ENCODE assay signal across 28 mouse cellular contexts in genomic region chr2:168579109-168579508, GRCm38 (mm10). TPM values are rescaled to one million over a fixed set of nuclear protein-coding genes. Genes with fewer than 3 reads are reported as not detected.
A peak's percentile ranks its signal among the peaks of the same experiment; 100 is the strongest.
DNase-seq lines count a peak whose midpoint lies in the region; ATAC-seq lines count a peak whose summit lies in the region.
"Had no signal": no experiment of that assay in that cellular context is flagged by ENCODE, and none has a peak within 500 bp of the region (broad histone marks: within the 10 kb centered on the region; RNA-seq: fewer than 3 reads in every experiment).

No protein-coding gene starts in this region.

- ATAC-seq in heart, embryonic 15.5 days (replicated peaks; ENCODE audit: insufficient number of reproducible peaks, insufficient read depth, low FRiP score, low read depth) = no peak
- ATAC-seq in megakaryocyte, adult 5-6 weeks (ENCODE audit: poor library complexity, severe bottlenecking) = peak; percentile 59
- ATAC-seq in frontal cortex, adult (ENCODE audit: low TSS enrichment) = no peak
- ATAC-seq: forebrain, postnatal 0 days; intestine, postnatal 0 days; liver, postnatal 0 days; midbrain, embryonic 15.5 days; Patski had no signal

- no peak overlapping the region for H3K4me3 ChIP-seq in heart, embryonic 15.5 days
- no peak overlapping the region for H3K4me3 ChIP-seq in embryonic facial prominence, embryonic 10.5 days
- H3K4me3 ChIP-seq: erythroblast, embryonic 14.5 days; forebrain, embryonic 12.5 days; midbrain, embryonic 15.5 days had no signal

- H3K9me3 ChIP-seq in heart, embryonic 15.5 days (replicated peaks) = no peaks in the 10 kb centered on the region
- H3K9me3 ChIP-seq in embryonic facial prominence, embryonic 10.5 days = no peaks in the 10 kb centered on the region
- H3K9me3 ChIP-seq: forebrain, embryonic 12.5 days; midbrain, embryonic 15.5 days had no signal

- 68% methylated on average over 3 of the region's 3 CpGs for WGBS in heart, embryonic 15.5 days
- 83% methylated on average over 3 of the region's 3 CpGs for WGBS in embryonic facial prominence, embryonic 10.5 days

- H3K36me3 ChIP-seq in heart, embryonic 15.5 days = no peaks in the 10 kb centered on the region
- H3K36me3 ChIP-seq in embryonic facial prominence, embryonic 10.5 days (replicated peaks) = no peaks in the 10 kb centered on the region
- H3K36me3 ChIP-seq: forebrain, embryonic 12.5 days; midbrain, embryonic 15.5 days had no signal

- intact Hi-C loops in heart, postnatal 25 days (cut with DNase I) = no loop called here

- H3K9ac ChIP-seq in heart, embryonic 15.5 days = no peak overlapping the region
- H3K9ac ChIP-seq: forebrain, embryonic 12.5 days; forebrain, postnatal 0 days; hindbrain, embryonic 14.5 days; liver, postnatal 0 days; midbrain, embryonic 15.5 days had no signal

- 0 out of 2 replicates have a peak overlapping the region, but pooled peaks have one; percentile 3 for H3K27ac ChIP-seq in heart, embryonic 15.5 days
- H3K27ac ChIP-seq in embryonic facial prominence, embryonic 10.5 days (replicated peaks) = peak overlapping the region; percentile 40; the same call in 1 of the 2 replicates
- H3K27ac ChIP-seq: hindbrain, embryonic 14.5 days; midbrain, embryonic 15.5 days had no signal

- H3K27me3 ChIP-seq in heart, embryonic 15.5 days = no peaks in the 10 kb centered on the region
- peaks cover 24% of the 10 kb centered on the region for H3K27me3 ChIP-seq in embryonic facial prominence, embryonic 10.5 days (replicated peaks; ENCODE audit: low read depth, poor library complexity, severe bottlenecking)
- H3K27me3 ChIP-seq: Patski had no signal

- H3K4me2 ChIP-seq in heart, embryonic 15.5 days = no peak overlapping the region
- H3K4me2 ChIP-seq: forebrain, embryonic 12.5 days; heart, embryonic 11.5 days; hindbrain, embryonic 14.5 days; midbrain, embryonic 15.5 days had no signal

- peak; percentile 95 for DNase-seq in heart, adult 11 months
- no peak for DNase-seq in heart, adult 9 months (ENCODE audit: low spot score in 2 of 2)
- DNase-seq in heart, postnatal 25 days (ENCODE audit: low spot score) = no peak
- DNase-seq in embryonic facial prominence, embryonic 10.5 days (ENCODE audit: low spot score) = no peak
- DNase-seq in right cerebral cortex, postnatal 25 days = no peak
- DNase-seq: adrenal gland, postnatal 10 days; cerebellum, adult 11-12 months; cerebellum, adult 9-11 months; forebrain, postnatal 0 days; gastrocnemius, postnatal 25 days; kidney, adult 9 months; kidney, postnatal 10 days; layer of hippocampus, adult 9-11 months; liver, postnatal 0 days; lung, postnatal 36 days; spleen, adult 18-20 months; thymus, postnatal 4 days had no signal

- peaks cover 79% of the 10 kb centered on the region for H3K4me1 ChIP-seq in heart, embryonic 15.5 days (replicated peaks)
- peaks cover 72% of the 10 kb centered on the region for H3K4me1 ChIP-seq in embryonic facial prominence, embryonic 10.5 days

RNA-seq across cellular contexts. Expression of gene Nfatc2, which starts 22.3 kb away (rescaled TPM):
- polyA plus RNA-seq in heart, embryonic 15.5 days (2015; fragmentation: Nextera tagmentation; extraction: Ambion mirVana) = 9.7 and 10.5 TPM in 2 replicates
- 10 to 100 TPM; 16.7 to 20.8 TPM for total RNA-seq in heart, postnatal 25 days (2021)
- polyA plus RNA-seq in embryonic facial prominence, embryonic 10.5 days (2016; fragmentation: Nextera tagmentation; extraction: Ambion mirVana) = 0.45 and 0.66 TPM in 2 replicates
- total RNA-seq in megakaryocyte, adult 5-6 weeks (2015) = 12.9 and 14.1 TPM in 2 replicates
- 3.2 and 6.4 TPM in 2 replicates for total RNA-seq in megakaryocyte, adult 5-6 weeks (2017)
- total RNA-seq: MEL had no signal
- polyA plus RNA-seq: erythroblast, embryonic 14.5 days had no signal
